Comparison of ENCODE assay signal across 10 mouse cellular contexts in the genomic region with DNA sequence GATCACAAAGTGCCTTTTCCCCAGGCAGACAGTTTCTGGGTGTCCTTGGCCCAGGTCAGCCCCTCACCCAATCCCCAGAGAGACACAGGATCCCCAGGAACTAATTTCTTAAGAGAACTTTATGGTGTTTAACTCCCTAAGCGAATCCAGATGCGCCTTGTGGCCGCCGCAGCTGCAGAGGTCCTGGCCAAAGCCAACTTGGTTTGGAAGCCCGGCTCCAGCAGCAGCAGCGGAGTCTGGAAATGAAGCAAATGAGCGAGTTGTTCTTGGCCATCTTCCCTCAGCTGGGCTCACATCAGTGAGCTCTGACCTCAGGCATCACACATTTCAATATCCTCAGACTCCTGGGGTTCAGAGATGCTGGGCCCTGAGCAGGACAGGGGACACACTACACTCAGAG. TPM values are rescaled to one million over a fixed set of nuclear protein-coding genes. Genes with fewer than 3 reads are reported as not detected.
A peak's percentile ranks its signal among the peaks of the same experiment; 100 is the strongest.
DNase-seq lines count a peak whose midpoint lies in the region; ATAC-seq lines count a peak whose summit lies in the region.
"Had no signal": no experiment of that assay in that cellular context is flagged by ENCODE, and none has a peak within 500 bp of the region (broad histone marks: within the 10 kb centered on the region; RNA-seq: fewer than 3 reads in every experiment).

No protein-coding gene starts in this region.

- H3K4me1 ChIP-seq in kidney, embryonic 16.5 days (ENCODE audit: insufficient read depth, low read length): peaks cover 29% of the 10 kb centered on the region
- H3K4me1 ChIP-seq in embryonic facial prominence, embryonic 12.5 days: peaks cover 49% of the 10 kb centered on the region
- H3K4me1 ChIP-seq in limb, embryonic 12.5 days (replicated peaks): peaks cover 59% of the 10 kb centered on the region

- H3K27ac ChIP-seq in kidney, embryonic 16.5 days (ENCODE audit: low read length): no peak overlapping the region
- H3K27ac ChIP-seq in embryonic facial prominence, embryonic 12.5 days: peak overlapping the region; percentile 23; the same call in 1 of the 2 replicates
- peak overlapping the region; percentile 58; the same call in 1 of the 2 replicates for H3K27ac ChIP-seq in limb, embryonic 12.5 days

- intact Hi-C loops in gastrocnemius, postnatal 36 days (cut with DNase I): no loop called here

- no peaks in the 10 kb centered on the region for H3K9me3 ChIP-seq in kidney, embryonic 16.5 days (ENCODE audit: low read length)
- H3K9me3 ChIP-seq in embryonic facial prominence, embryonic 12.5 days: no peaks in the 10 kb centered on the region
- no peaks in the 10 kb centered on the region for H3K9me3 ChIP-seq in limb, embryonic 12.5 days

- H3K36me3 ChIP-seq in kidney, embryonic 16.5 days (ENCODE audit: insufficient read depth, low read length): peaks cover 4% of the 10 kb centered on the region; the same call in 1 of the 2 replicates
- H3K36me3 ChIP-seq in embryonic facial prominence, embryonic 12.5 days: 0 out of 2 replicates have a peak, but pooled peaks cover 7% of the 10 kb centered on the region
- H3K36me3 ChIP-seq in limb, embryonic 12.5 days: peaks cover 9% of the 10 kb centered on the region; the same call in 1 of the 2 replicates

- H3K27me3 ChIP-seq in kidney, embryonic 16.5 days (ENCODE audit: insufficient read depth, low read length): no peaks in the 10 kb centered on the region
- H3K27me3 ChIP-seq in embryonic facial prominence, embryonic 12.5 days: no peaks in the 10 kb centered on the region
- H3K27me3 ChIP-seq in limb, embryonic 12.5 days: no peaks in the 10 kb centered on the region

- no peak overlapping the region for H3K4me2 ChIP-seq in kidney, embryonic 16.5 days (replicated peaks; ENCODE audit: low read depth, low read length)
- H3K4me2 ChIP-seq in embryonic facial prominence, embryonic 12.5 days (replicated peaks): no peak overlapping the region
- H3K4me2 ChIP-seq in limb, embryonic 12.5 days: 0 out of 2 replicates have a peak overlapping the region, but pooled peaks have one; percentile 4

- no peak overlapping the region for H3K9ac ChIP-seq in kidney, embryonic 16.5 days (replicated peaks; ENCODE audit: low read length)
- H3K9ac ChIP-seq in embryonic facial prominence, embryonic 12.5 days: no peak overlapping the region
- no peak overlapping the region for H3K9ac ChIP-seq in limb, embryonic 12.5 days (replicated peaks)

- DNase-seq in kidney, postnatal 25 days: peak; percentile 47 to 64
- peak; percentile 57 to 72 for DNase-seq in gastrocnemius, postnatal 36 days
- no peak for DNase-seq in thymus, postnatal 25 days
- DNase-seq: lung, postnatal 36 days; retina, postnatal 1 day had no signal

- no peak for ATAC-seq in kidney, embryonic 16.5 days (ENCODE audit: low FRiP score, low TSS enrichment)
- ATAC-seq in embryonic facial prominence, embryonic 12.5 days (ENCODE audit: insufficient number of reproducible peaks, insufficient read depth, low FRiP score, low TSS enrichment): no peak
- ATAC-seq in limb, embryonic 12.5 days (ENCODE audit: insufficient number of reproducible peaks, insufficient read depth, low FRiP score, low TSS enrichment, low read depth): no peak
- no peak for ATAC-seq in activated CD4-positive, CD25-positive, alpha-beta regulatory T cell, adult 4 months
- ATAC-seq: forebrain, embryonic 16.5 days had no signal

- 60% methylated on average over 7 of the region's 7 CpGs for WGBS in kidney, embryonic 16.5 days
- WGBS in embryonic facial prominence, embryonic 12.5 days: 44% methylated on average over 7 of the region's 7 CpGs
- WGBS in limb, embryonic 12.5 days: 17% methylated on average over 7 of the region's 7 CpGs

- no peak overlapping the region for H3K4me3 ChIP-seq in kidney, embryonic 16.5 days (ENCODE audit: low read length)
- H3K4me3 ChIP-seq in embryonic facial prominence, embryonic 12.5 days: no peak overlapping the region
- H3K4me3 ChIP-seq in limb, embryonic 12.5 days (replicated peaks): no peak overlapping the region

RNA-seq across cellular contexts. Expression of a gene that starts 33.6 kb away (rescaled TPM):
- 20.4 and 21.0 TPM in 2 replicates for polyA plus RNA-seq in kidney, embryonic 16.5 days (2015; fragmentation: Nextera tagmentation; extraction: Ambion mirVana)
- polyA plus RNA-seq in embryonic facial prominence, embryonic 12.5 days (2016; fragmentation: Nextera tagmentation; extraction: Ambion mirVana): 16.8 and 27.4 TPM in 2 replicates
- 1 to 10 TPM; 7.4 to 9.6 TPM for total RNA-seq in gastrocnemius, postnatal 36 days (2021)
- polyA plus RNA-seq in limb, embryonic 12.5 days (2016; fragmentation: Nextera tagmentation; extraction: Ambion mirVana): 10.1 and 20.8 TPM in 2 replicates
- 10 to 100 TPM; 24.3 to 32.6 TPM for polyA plus RNA-seq in activated CD4-positive, CD25-positive, alpha-beta regulatory T cell, adult 4 months (2017; shearing (Covaris generic))
